Mouse (Mus musculus) CD8-positive naive resting alpha-beta T cell, adult 2 months (primary cell): ENCODE results near the gene Hcst.
A peak's percentile ranks its signal among the peaks of the same experiment; 100 is the strongest.

ENCODE experiments used
- DNase-seq, 2 experiments: peaks; one replicate each; pipeline ENCODE4 v3.0.0; 2022; ENCODE audit warnings: low read depth in 2 of 2, low spot score in 2 of 2

Gene Hcst

GRCm38 (mm10) chr7:30380061-30380460, 39.6 kb downstream of the Hcst start:
- DNase-seq, result no peak

GRCm38 (mm10) chr7:30373501-30373962, 46.1 kb downstream of the Hcst start:
- peak; percentile 88 for DNase-seq
